Mouse (Mus musculus) myocyte (in vitro differentiated cells): ENCODE results near the gene Lrrk1.

Source experiments
- MAX ChIP-seq: IDR thresholded peaks from one replicate; pipeline ENCODE4 v1.6.1; 2011; ENCODE audit warnings: low read depth, mild to moderate bottlenecking, control low read depth
- MYOD1 ChIP-seq, 3 experiments: IDR thresholded peaks; one replicate each; pipeline ENCODE4 v1.6.1; 2011; ENCODE audit warnings: control low read depth in 2 of 3, low read depth in 2 of 3, mild to moderate bottlenecking in 2 of 3, moderate library complexity in 1 of 3; ENCODE audit not compliant: insufficient read length in 2 of 3, control insufficient read depth in 1 of 3
- MYOG ChIP-seq, 3 experiments: IDR thresholded peaks; one replicate each; pipeline ENCODE4 v1.6.1; 2011; ENCODE audit warnings: control low read depth in 2 of 3, low read depth in 2 of 3, mild to moderate bottlenecking in 2 of 3; ENCODE audit not compliant: insufficient read length in 2 of 3, control insufficient read depth in 1 of 3, insufficient read depth in 1 of 3
- POLR2A ChIP-seq: IDR thresholded peaks from one replicate; pipeline ENCODE4 v1.6.1; 2011; ENCODE audit warnings: low read depth, mild to moderate bottlenecking, control low read depth, moderate library complexity; ENCODE audit not compliant: insufficient read length
- POLR2AphosphoS2 ChIP-seq: IDR thresholded peaks from one replicate; pipeline ENCODE4 v1.6.1; 2011; ENCODE audit warnings: low read depth, control low read depth; ENCODE audit not compliant: insufficient read length
- TCF12 ChIP-seq: IDR thresholded peaks from one replicate; pipeline ENCODE4 v1.6.1; 2011; ENCODE audit warnings: mild to moderate bottlenecking, control low read depth; ENCODE audit not compliant: poor library complexity, insufficient read depth, severe bottlenecking
- USF1 ChIP-seq: IDR thresholded peaks from one replicate; pipeline ENCODE4 v1.6.1; 2011; ENCODE audit warnings: low read depth, mild to moderate bottlenecking, control low read depth, moderate library complexity

GRCm38 (mm10) chr7:66375736-66376135 lies 12.4 kb downstream of the Lrrk1 start:
- TF ChIP-seq POLR2A (no peak), POLR2AphosphoS2 (no peak), MYOD1 (IDR thresholded peaks at IDR 0.05; ENCODE audit: control insufficient read depth in 1 of 3, insufficient read length in 2 of 3, low read depth in 2 of 3) (peak in 1 of 3 experiments; percentile 19), TCF12 (no peak), MAX (no peak), USF1 (no peak), MYOG (IDR thresholded peaks at IDR 0.05; ENCODE audit: control insufficient read depth in 1 of 3, insufficient read depth in 1 of 3, insufficient read length in 2 of 3, low read depth in 2 of 3) (no peak)
